Mouse (Mus musculus) gastrocnemius, adult 8-10 months (tissue): ENCODE data around the gene Olfr206. TPM values are rescaled to one million over a fixed set of nuclear protein-coding genes. Genes with fewer than 3 reads are reported as not detected.
"Not testable (repeated sequence)": the region's sequence is repeated elsewhere in the genome, so short reads cannot be mapped to it uniquely, and the experiment has no call there.

ENCODE experiments used
- DNase-seq, 2 experiments: peaks; one replicate each; pipeline ENCODE4 v3.0.0; 2022; ENCODE audit warnings: low spot score in 2 of 2
- total RNA-seq, 4 experiments: library from RNA; stranded (reverse); gene quantifications; 2 replicates each; pipeline ENCODE4 v1.2.4; 2022

The Olfr206 gene
- total RNA-seq, result not detected

DNA sequence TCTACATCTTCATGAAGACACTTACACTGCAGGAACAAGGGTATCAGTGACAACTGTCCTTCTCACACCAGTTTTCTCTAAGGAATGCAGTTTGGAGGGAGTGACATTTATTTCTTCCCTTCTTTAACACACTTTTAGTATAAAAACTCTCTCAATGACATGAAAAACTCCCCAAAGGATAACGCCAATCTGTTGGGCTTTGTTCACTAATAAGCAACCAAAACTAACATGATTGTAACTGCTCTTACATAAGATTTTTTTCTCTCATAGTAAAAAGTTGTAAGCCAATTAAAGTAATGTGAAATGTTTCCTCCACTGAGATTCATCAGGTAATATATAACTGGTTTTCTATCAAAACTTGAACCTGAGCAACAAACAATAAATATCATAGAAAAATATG is at the start of gene Olfr206:
Olfr206 (minus strand) TSS at position 101 of the 400 bp plus-strand sequence.
- DNase-seq, result no peak

DNA sequence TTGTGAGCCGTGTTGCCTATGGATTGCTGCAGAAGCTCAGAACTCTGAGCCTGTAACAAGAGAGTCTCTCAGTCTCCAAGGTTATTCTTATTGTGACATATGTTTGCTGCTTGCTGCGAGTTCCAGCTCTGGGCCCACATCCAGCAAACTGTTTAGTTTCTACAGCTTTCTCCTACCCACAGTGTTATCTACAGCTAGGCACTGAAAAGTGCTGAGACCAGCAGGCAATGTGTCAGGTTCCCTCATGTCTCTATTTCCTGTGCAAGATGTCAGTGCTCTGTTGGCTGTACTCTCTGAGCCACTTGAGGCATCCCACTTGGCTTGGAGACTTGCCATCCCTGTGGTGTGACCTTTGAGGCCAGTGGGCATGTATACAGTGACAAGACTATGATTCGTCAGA is 44.3 kb upstream of the Olfr206 start:
- no peak for DNase-seq

DNA sequence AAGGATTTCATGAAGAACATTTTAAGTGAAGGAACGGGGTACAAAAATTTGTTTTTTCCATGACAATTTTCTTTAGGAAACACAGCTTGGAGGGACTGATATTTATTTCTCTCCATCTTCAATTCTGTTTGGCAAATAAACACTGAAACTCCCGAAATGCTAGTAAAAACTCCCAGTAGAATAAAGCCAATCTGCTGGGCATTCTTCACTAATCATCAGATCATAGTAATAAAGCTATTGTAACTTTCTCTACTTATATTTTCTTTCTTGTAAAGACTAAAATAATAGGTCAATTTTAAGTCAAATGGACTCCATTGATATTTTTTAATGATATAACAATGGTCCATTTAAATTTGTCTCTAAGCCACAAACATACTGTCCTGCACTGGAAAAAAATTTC is 14.8 kb upstream of the Olfr206 start, which contains the start of gene Olfr209:
Olfr209 (minus strand) TSS at position 101 of the 400 bp plus-strand sequence.
- DNase-seq, result no peak

DNA sequence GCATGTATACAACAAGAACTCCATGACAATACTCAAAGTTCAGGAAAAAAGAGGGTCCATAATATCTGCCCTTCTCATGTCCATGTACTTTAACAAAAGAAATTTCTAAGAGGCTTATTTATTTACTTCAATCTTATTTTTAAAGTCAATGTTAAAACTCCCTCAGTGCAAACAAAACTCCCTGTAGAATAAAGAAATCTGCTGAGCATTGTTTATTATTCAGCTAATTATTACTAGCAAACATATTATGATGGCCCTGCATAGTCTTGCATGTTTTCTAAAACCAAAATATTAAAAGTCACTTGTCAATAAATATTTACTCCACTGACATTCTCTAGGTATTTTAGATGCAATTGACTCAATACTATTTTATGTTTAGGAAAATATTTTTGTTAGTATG is 18.0 kb downstream of the Olfr206 start, which contains the start of gene Olfr205:
Olfr205 (minus strand) TSS at position 101 of the 400 bp plus-strand sequence.
- DNase-seq, result no peak

DNA sequence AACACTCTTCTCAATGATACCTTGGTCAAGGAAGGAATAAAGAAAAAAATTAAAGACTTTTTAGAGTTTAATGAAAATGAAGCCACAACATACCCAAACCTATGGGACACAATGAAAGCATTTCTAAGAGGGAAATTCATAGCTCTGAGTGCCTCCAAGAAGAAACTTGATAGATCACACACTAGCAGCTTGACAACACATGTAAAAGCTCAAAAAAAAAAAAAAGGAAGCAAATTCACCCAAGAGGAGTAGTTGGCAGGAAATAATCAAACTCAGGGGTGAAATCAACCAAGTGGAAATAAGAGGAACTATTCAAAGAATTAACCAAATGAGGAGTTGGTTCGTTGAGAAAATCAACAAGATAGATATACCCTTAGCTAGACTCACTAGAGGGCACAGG is 25.8 kb downstream of the Olfr206 start:
- DNase-seq, result not testable (repeated sequence)

DNA sequence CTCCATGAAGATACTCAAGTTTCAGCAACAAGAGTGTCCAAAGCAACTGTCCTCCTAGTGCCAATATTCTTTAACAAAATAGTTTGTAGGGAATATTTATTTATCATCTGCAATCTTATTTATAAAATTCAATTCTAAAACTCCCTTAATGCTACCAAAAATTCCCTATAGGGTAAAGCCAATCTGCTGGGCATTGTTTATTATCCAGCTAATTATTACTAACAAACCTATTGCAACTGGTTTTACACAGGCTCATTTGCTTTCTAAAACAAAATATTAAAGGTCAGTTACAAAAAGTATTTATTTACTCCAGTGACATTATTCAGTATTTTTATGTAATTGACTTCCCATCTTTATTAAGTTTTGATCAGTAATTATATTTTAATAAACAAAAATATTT is 30.9 kb downstream of the Olfr206 start, which contains the start of gene Olfr204:
Olfr204 (minus strand) TSS at position 101 of the 400 bp plus-strand sequence.
- no peak for DNase-seq

DNA sequence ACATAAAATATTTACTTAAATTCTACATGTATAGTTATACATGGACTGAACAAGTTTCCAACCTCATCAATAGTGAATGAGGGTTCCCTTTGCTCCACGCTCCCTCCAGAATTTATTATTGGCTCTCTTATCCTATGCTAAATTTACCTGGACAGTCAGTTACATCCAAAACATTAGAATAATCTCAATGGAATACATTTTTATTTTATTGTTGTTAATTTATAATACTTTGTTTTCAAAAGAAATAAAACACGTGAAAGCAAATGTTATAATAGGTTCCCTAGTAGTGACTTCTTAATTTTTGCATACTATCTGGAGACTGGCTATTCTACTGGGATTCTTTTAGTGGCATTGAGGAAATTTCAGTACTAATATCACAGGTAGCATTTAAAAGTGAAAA is 50.5 kb downstream of the Olfr206 start, which contains the start of gene Olfr203:
Olfr203 (plus strand) TSS at position 301 of the 400 bp plus-strand sequence.
- no peak for DNase-seq

Other genes with a start within 250 kb of the Olfr206 start
- gene Olfr193, start 237.4 kb downstream of the Olfr206 start, total RNA-seq, result not detected
- not detected for gene Olfr194, start 228.2 kb downstream of the Olfr206 start, total RNA-seq
- not detected for gene Olfr195, start 202.2 kb downstream of the Olfr206 start, total RNA-seq
- not detected for gene Olfr196, start 178.8 kb downstream of the Olfr206 start, total RNA-seq
- not detected for gene Olfr198, start 145.7 kb downstream of the Olfr206 start, total RNA-seq
- not detected for gene Olfr199, start 129.5 kb downstream of the Olfr206 start, total RNA-seq
- not detected for gene Olfr201, start 76.6 kb downstream of the Olfr206 start, total RNA-seq
- gene Olfr202, start 62.5 kb downstream of the Olfr206 start, total RNA-seq, result not detected
- gene Olfr203, start 50.4 kb downstream of the Olfr206 start, total RNA-seq, result not detected
- gene Olfr204, start 31.0 kb downstream of the Olfr206 start, total RNA-seq, result not detected
- gene Olfr205, start 18.1 kb downstream of the Olfr206 start, total RNA-seq, result not detected
- gene Olfr209, start 14.7 kb upstream of the Olfr206 start, total RNA-seq, result not detected
- not detected for gene Gabrr3, start 58.1 kb upstream of the Olfr206 start, total RNA-seq
- 10 to 100 TPM; 12.5 to 13.7 (median 12.8) TPM for gene Riox2, start 122.5 kb upstream of the Olfr206 start, total RNA-seq